Mouse (Mus musculus) intestine, embryonic 16.5 days (tissue): ENCODE measurements at regions not wholly inside any gene's neighbourhood (a gene's known extent, or its start where the extent isn't known, plus 50 kb on each side); places are given as distances from the start of the nearest gene placed in this dataset.
A peak's percentile ranks its signal among the peaks of the same experiment; 100 is the strongest.

ENCODE experiments used
- ATAC-seq: fragments of 200-750 bp; cut with Nextera tagmentation; 2 replicates; pipeline ENCODE4 v1.8.0; 2017; ENCODE audit warnings: moderate TSS enrichment, moderate library complexity
- H3K27ac ChIP-seq: fragments of 300-500 bp; sonication (generic); 2 replicates; pipeline ENCODE4 v1.5.1; 2014; ENCODE audit warnings: mild to moderate bottlenecking, low read length
- H3K27me3 ChIP-seq: fragments of 300-500 bp; sonication (generic); replicated peaks from 2 replicates; pipeline ENCODE4 v1.6.1; 2014; ENCODE audit warnings: low read length, control low read depth, mixed read lengths; ENCODE audit not compliant: control insufficient read depth, insufficient read depth
- H3K36me3 ChIP-seq: fragments of 300-500 bp; sonication (generic); 2 replicates; pipeline ENCODE4 v1.6.1; 2014; ENCODE audit warnings: low read length, control low read depth; ENCODE audit not compliant: control insufficient read depth, insufficient read depth
- H3K4me1 ChIP-seq: fragments of 300-500 bp; sonication (generic); 2 replicates; pipeline ENCODE4 v1.6.1; 2014; ENCODE audit warnings: low read length, control low read depth, mixed read lengths; ENCODE audit not compliant: control insufficient read depth, insufficient read depth
- H3K4me2 ChIP-seq: fragments of 300-500 bp; sonication (generic); 2 replicates; pipeline ENCODE4 v1.6.1; 2014; ENCODE audit warnings: low read depth, low read length, control low read depth
- H3K4me3 ChIP-seq: fragments of 300-500 bp; sonication (generic); 2 replicates; pipeline ENCODE4 v1.5.1; 2014; ENCODE audit warnings: mild to moderate bottlenecking, low read length
- H3K9ac ChIP-seq: fragments of 300-500 bp; sonication (generic); 2 replicates; pipeline ENCODE4 v1.6.1; 2014; ENCODE audit warnings: low read depth, low read length
- H3K9me3 ChIP-seq: fragments of 300-500 bp; sonication (generic); 2 replicates; pipeline ENCODE4 v1.6.1; 2016; ENCODE audit warnings: low read length, control low read depth; ENCODE audit not compliant: control insufficient read depth
- WGBS: fragments of 180-500 bp; shearing (Covaris S2); extraction: QIAGEN DNeasy Blood & Tissue Kit; methylation state at CpG from one replicate; pipeline ENCODE4 v1.1.7; 2014; 5-methylcytosine and 5-hydroxymethylcytosine counted together

GRCm38 (mm10) chr6:94890165-94890564 lies 190.2 kb upstream of the Lrig1 start:
- Histone ChIP-seq H3K4me2 (no peak overlapping the region), H3K4me3 (no peak overlapping the region)

GRCm38 (mm10) chr6:94889271-94889670 lies 189.3 kb upstream of the Lrig1 start:
- H3K27ac ChIP-seq = no peak overlapping the region
- no peaks in the 10 kb centered on the region for H3K4me1 ChIP-seq
- WGBS = 68% methylated on average over 10 of the region's 10 CpGs

More at GRCm38 (mm10) chr6:94890165-94890564, 190.2 kb upstream of the Lrig1 start:
- H3K4me1 ChIP-seq = no peaks in the 10 kb centered on the region
- 66% methylated on average over 3 of the region's 3 CpGs for WGBS
- H3K9ac ChIP-seq = no peak overlapping the region
- no peaks in the 10 kb centered on the region for H3K36me3 ChIP-seq
- no peak overlapping the region for H3K27ac ChIP-seq
- no peaks in the 10 kb centered on the region for H3K9me3 ChIP-seq
- no peak for ATAC-seq
- no peaks in the 10 kb centered on the region for H3K27me3 ChIP-seq

GRCm38 (mm10) chr6:94881139-94881538 lies 181.2 kb upstream of the Lrig1 start:
- Histone ChIP-seq H3K9me3 (no peaks in the 10 kb centered on the region), H3K36me3 (no peaks in the 10 kb centered on the region), H3K4me2 (no peak overlapping the region), H3K27me3 (no peaks in the 10 kb centered on the region), H3K4me3 (no peak overlapping the region), H3K4me1 (no peaks in the 10 kb centered on the region), H3K9ac (no peak overlapping the region), H3K27ac (no peak overlapping the region)
- WGBS = 53% methylated on average over 10 of the region's 10 CpGs
- peak; percentile 79 for ATAC-seq

More at GRCm38 (mm10) chr6:94889271-94889670, 189.3 kb upstream of the Lrig1 start:
- Histone ChIP-seq H3K4me2 (no peak overlapping the region), H3K36me3 (no peaks in the 10 kb centered on the region), H3K4me3 (no peak overlapping the region), H3K9me3 (no peaks in the 10 kb centered on the region), H3K27me3 (no peaks in the 10 kb centered on the region), H3K9ac (no peak overlapping the region)
- ATAC-seq = no peak

- ATAC-seq = no peak
- H3K27ac ChIP-seq = no peak overlapping the region
- H3K9me3 ChIP-seq = no peaks in the 10 kb centered on the region
- no peak overlapping the region for H3K9ac ChIP-seq
- no peak overlapping the region for H3K4me2 ChIP-seq
- no peaks in the 10 kb centered on the region for H3K36me3 ChIP-seq
- 78% methylated on average over 5 of the region's 5 CpGs for WGBS
- H3K27me3 ChIP-seq = no peaks in the 10 kb centered on the region
- no peaks in the 10 kb centered on the region for H3K4me1 ChIP-seq
- no peak overlapping the region for H3K4me3 ChIP-seq
These were observed 175.9 kb upstream of the Lrig1 start for GRCm38 (mm10) chr6:94875841-94876240.

GRCm38 (mm10) chr6:94875065-94875464 lies 175.1 kb upstream of the Lrig1 start:
- Histone ChIP-seq H3K4me1 (no peaks in the 10 kb centered on the region), H3K36me3 (no peaks in the 10 kb centered on the region)

GRCm38 (mm10) chr6:94874415-94874814 lies 174.5 kb upstream of the Lrig1 start:
- WGBS = 75% methylated on average over 1 of the region's 1 CpGs
- Histone ChIP-seq H3K4me2 (no peak overlapping the region), H3K27ac (no peak overlapping the region), H3K9ac (no peak overlapping the region), H3K4me1 (no peaks in the 10 kb centered on the region), H3K4me3 (no peak overlapping the region), H3K9me3 (no peaks in the 10 kb centered on the region), H3K27me3 (no peaks in the 10 kb centered on the region), H3K36me3 (no peaks in the 10 kb centered on the region)
- ATAC-seq = no peak

More at GRCm38 (mm10) chr6:94875065-94875464, 175.1 kb upstream of the Lrig1 start:
- ATAC-seq = no peak
- no peaks in the 10 kb centered on the region for H3K27me3 ChIP-seq
- no peaks in the 10 kb centered on the region for H3K9me3 ChIP-seq
- H3K27ac ChIP-seq = no peak overlapping the region
- H3K4me3 ChIP-seq = no peak overlapping the region
- H3K4me2 ChIP-seq = no peak overlapping the region
- 93% methylated on average over 4 of the region's 4 CpGs for WGBS
- no peak overlapping the region for H3K9ac ChIP-seq

- ATAC-seq = no peak
- H3K9ac ChIP-seq = no peak overlapping the region
- no peaks in the 10 kb centered on the region for H3K27me3 ChIP-seq
- no peak overlapping the region for H3K4me2 ChIP-seq
- H3K9me3 ChIP-seq = no peaks in the 10 kb centered on the region
- 52% methylated on average over 3 of the region's 3 CpGs for WGBS
- H3K27ac ChIP-seq = no peak overlapping the region
- H3K36me3 ChIP-seq = no peaks in the 10 kb centered on the region
- H3K4me1 ChIP-seq = no peaks in the 10 kb centered on the region
- H3K4me3 ChIP-seq = no peak overlapping the region
These were observed 168.0 kb upstream of the Lrig1 start for GRCm38 (mm10) chr6:94867952-94868351.

GRCm38 (mm10) chr6:94865498-94865897 lies 165.5 kb upstream of the Lrig1 start:
- no peaks in the 10 kb centered on the region for H3K9me3 ChIP-seq
- no peak overlapping the region for H3K4me2 ChIP-seq
- WGBS = 81% methylated on average over 2 of the region's 2 CpGs
- no peak overlapping the region for H3K4me3 ChIP-seq
- H3K27ac ChIP-seq = no peak overlapping the region
- H3K27me3 ChIP-seq = no peaks in the 10 kb centered on the region
- no peak for ATAC-seq
- no peaks in the 10 kb centered on the region for H3K4me1 ChIP-seq
- no peak overlapping the region for H3K9ac ChIP-seq
- H3K36me3 ChIP-seq = no peaks in the 10 kb centered on the region

GRCm38 (mm10) chr6:94858121-94858621 lies 158.2 kb upstream of the Lrig1 start:
- Histone ChIP-seq H3K4me3 (no peak overlapping the region), H3K4me2 (no peak overlapping the region), H3K9me3 (no peaks in the 10 kb centered on the region), H3K27ac (no peak overlapping the region), H3K9ac (no peak overlapping the region), H3K4me1 (no peaks in the 10 kb centered on the region), H3K36me3 (no peaks in the 10 kb centered on the region), H3K27me3 (no peaks in the 10 kb centered on the region)
- WGBS = 71% methylated on average over 5 of the region's 5 CpGs
- no peak for ATAC-seq

GRCm38 (mm10) chr6:94850121-94850520 lies 150.2 kb upstream of the Lrig1 start:
- no peaks in the 10 kb centered on the region for H3K27me3 ChIP-seq
- H3K27ac ChIP-seq = no peak overlapping the region; the same call in 1 of the 2 replicates
- H3K4me2 ChIP-seq = no peak overlapping the region
- H3K4me1 ChIP-seq = no peaks in the 10 kb centered on the region
- H3K9me3 ChIP-seq = no peaks in the 10 kb centered on the region
- H3K4me3 ChIP-seq = no peak overlapping the region
- H3K36me3 ChIP-seq = no peaks in the 10 kb centered on the region
- H3K9ac ChIP-seq = no peak overlapping the region
- 78% methylated on average over 5 of the region's 5 CpGs for WGBS
- no peak for ATAC-seq
